ENCODE assay signal across 28 mouse cellular contexts in the genomic region with DNA sequence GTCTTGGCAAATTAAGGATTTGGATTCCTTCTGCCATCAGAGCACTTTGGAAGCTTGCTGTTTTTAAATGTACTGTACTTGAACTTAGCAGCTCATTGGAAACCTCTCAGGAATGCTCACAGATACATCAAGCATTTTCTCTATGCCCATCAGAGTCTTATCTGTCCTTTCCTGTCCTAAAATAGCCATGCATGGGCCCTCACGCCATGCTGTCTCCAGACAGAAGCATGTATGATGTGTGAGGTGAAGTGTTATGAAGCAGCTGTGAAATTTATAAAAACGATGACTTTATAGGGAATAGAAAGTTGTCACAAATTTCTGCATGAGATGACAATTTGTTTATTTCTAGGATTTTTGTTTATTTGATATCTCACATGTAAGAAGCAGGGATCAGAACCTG.
DNase-seq lines count a peak whose midpoint lies in the region; ATAC-seq lines count a peak whose summit lies in the region.
"Had no signal": no experiment of that assay in that cellular context is flagged by ENCODE, and none has a peak within 500 bp of the region (broad histone marks: within the 10 kb centered on the region; RNA-seq: fewer than 3 reads in every experiment).

No protein-coding gene starts in this region.

- H3K4me2 ChIP-seq in heart, embryonic 13.5 days, result peak overlapping the region; percentile 70
- peak overlapping the region; percentile 33; the same call in 1 of the 2 replicates for H3K4me2 ChIP-seq in heart, embryonic 16.5 days (ENCODE audit: low read depth, low read length)
- H3K4me2 ChIP-seq in lung, embryonic 15.5 days, result no peak overlapping the region
- H3K4me2 ChIP-seq: embryonic facial prominence, embryonic 13.5 days; forebrain, embryonic 12.5 days; forebrain, embryonic 15.5 days; hindbrain, embryonic 14.5 days had no signal

- H3K36me3 ChIP-seq in heart, embryonic 10.5 days, result no peaks in the 10 kb centered on the region
- H3K36me3 ChIP-seq in heart, embryonic 13.5 days, result peaks cover 3% of the 10 kb centered on the region; the same call in 1 of the 2 replicates
- H3K36me3 ChIP-seq in heart, embryonic 16.5 days (ENCODE audit: control insufficient read depth, insufficient read depth), result 0 out of 2 replicates have a peak, but pooled peaks cover 2% of the 10 kb centered on the region
- H3K36me3 ChIP-seq in lung, embryonic 15.5 days, result no peaks in the 10 kb centered on the region
- H3K36me3 ChIP-seq: embryonic facial prominence, embryonic 10.5 days; embryonic facial prominence, embryonic 13.5 days; forebrain, embryonic 12.5 days; forebrain, embryonic 15.5 days had no signal

- no peak overlapping the region for H3K4me3 ChIP-seq in heart, embryonic 10.5 days
- no peak overlapping the region for H3K4me3 ChIP-seq in heart, embryonic 13.5 days
- no peak overlapping the region for H3K4me3 ChIP-seq in heart, embryonic 16.5 days (ENCODE audit: low read length)
- no peak overlapping the region for H3K4me3 ChIP-seq in lung, embryonic 15.5 days
- H3K4me3 ChIP-seq: embryonic facial prominence, embryonic 10.5 days; embryonic facial prominence, embryonic 13.5 days; erythroblast, embryonic 14.5 days; forebrain, embryonic 12.5 days; forebrain, embryonic 15.5 days had no signal

- peaks cover 39% of the 10 kb centered on the region for H3K4me1 ChIP-seq in heart, embryonic 10.5 days
- H3K4me1 ChIP-seq in heart, embryonic 13.5 days, result peaks cover 67% of the 10 kb centered on the region
- H3K4me1 ChIP-seq in heart, embryonic 16.5 days (ENCODE audit: control insufficient read depth, insufficient read depth, low read length), result peaks cover 24% of the 10 kb centered on the region
- peaks cover 14% of the 10 kb centered on the region for H3K4me1 ChIP-seq in lung, embryonic 15.5 days

- no peaks in the 10 kb centered on the region for H3K27me3 ChIP-seq in heart, embryonic 10.5 days (ENCODE audit: insufficient read depth, poor library complexity, severe bottlenecking)
- H3K27me3 ChIP-seq in heart, embryonic 13.5 days (replicated peaks), result no peaks in the 10 kb centered on the region
- H3K27me3 ChIP-seq in heart, embryonic 16.5 days (ENCODE audit: control insufficient read depth, insufficient read depth, low read length), result no peaks in the 10 kb centered on the region
- H3K27me3 ChIP-seq in lung, embryonic 15.5 days, result no peaks in the 10 kb centered on the region
- H3K27me3 ChIP-seq: embryonic facial prominence, embryonic 13.5 days; forebrain, embryonic 12.5 days; forebrain, embryonic 15.5 days had no signal

- 43% methylated on average over 2 of the region's 2 CpGs for WGBS in heart, embryonic 10.5 days
- 40% methylated on average over 2 of the region's 2 CpGs for WGBS in heart, embryonic 13.5 days
- 43% methylated on average over 2 of the region's 2 CpGs for WGBS in heart, embryonic 16.5 days
- WGBS in lung, embryonic 15.5 days, result 39% methylated on average over 2 of the region's 2 CpGs

- H3K9ac ChIP-seq in heart, embryonic 13.5 days, result no peak overlapping the region
- no peak overlapping the region for H3K9ac ChIP-seq in heart, embryonic 16.5 days (ENCODE audit: low read length)
- no peak overlapping the region for H3K9ac ChIP-seq in lung, embryonic 15.5 days
- H3K9ac ChIP-seq: embryonic facial prominence, embryonic 13.5 days; forebrain, embryonic 12.5 days; forebrain, embryonic 15.5 days; hindbrain, embryonic 14.5 days had no signal

- H3K9me3 ChIP-seq in heart, embryonic 10.5 days, result no peaks in the 10 kb centered on the region
- no peaks in the 10 kb centered on the region for H3K9me3 ChIP-seq in heart, embryonic 13.5 days
- H3K9me3 ChIP-seq in heart, embryonic 16.5 days (replicated peaks; ENCODE audit: control insufficient read depth, low read length), result no peaks in the 10 kb centered on the region
- no peaks in the 10 kb centered on the region for H3K9me3 ChIP-seq in lung, embryonic 15.5 days
- H3K9me3 ChIP-seq: embryonic facial prominence, embryonic 10.5 days; embryonic facial prominence, embryonic 13.5 days; forebrain, embryonic 12.5 days; forebrain, embryonic 15.5 days had no signal

- peak overlapping the region; percentile 86 for H3K27ac ChIP-seq in heart, embryonic 10.5 days
- peak overlapping the region; percentile 83 for H3K27ac ChIP-seq in heart, embryonic 13.5 days (replicated peaks)
- peak overlapping the region; percentile 53 for H3K27ac ChIP-seq in heart, embryonic 16.5 days (ENCODE audit: low read length)
- H3K27ac ChIP-seq in lung, embryonic 15.5 days, result no peak overlapping the region
- H3K27ac ChIP-seq: embryonic facial prominence, embryonic 10.5 days; embryonic facial prominence, embryonic 13.5 days; forebrain, embryonic 12.5 days; forebrain, embryonic 15.5 days; hindbrain, embryonic 14.5 days; hindbrain, postnatal 0 days had no signal

- no peak for ATAC-seq in heart, embryonic 13.5 days (ENCODE audit: extremely low read depth, insufficient number of reproducible peaks, low FRiP score, low TSS enrichment)
- 0 out of 2 replicates have a peak, but pooled peaks have one; percentile 45 for ATAC-seq in heart, embryonic 16.5 days (replicated peaks; ENCODE audit: extremely low read depth, insufficient read depth, low FRiP score)
- ATAC-seq in lung, embryonic 15.5 days (ENCODE audit: borderline replicate concordance, extremely low read depth, low FRiP score, low TSS enrichment), result peak; percentile 37; the same call in 1 of the 2 replicates
- ATAC-seq: activated CD4-positive, CD25-positive, alpha-beta regulatory T cell, adult 4 months; forebrain, embryonic 15.5 days; hindbrain, postnatal 0 days; inflammation-experienced regulatory T-cells, adult 6 months; intestine, embryonic 16.5 days had no signal

- intact Hi-C loops in heart, postnatal 14 days (cut with DNase I), result no loop called here

- DNase-seq in heart, embryonic 10.5 days (ENCODE audit: low spot score), result no peak
- DNase-seq in heart, adult 18-20 months, result no peak
- no peak for DNase-seq in heart, postnatal 14 days
- no peak for DNase-seq in heart, adult 9 months (ENCODE audit: low spot score in 2 of 2)
- DNase-seq in lung, postnatal 10 days, result no peak
- DNase-seq: adrenal gland, adult 8-10 months; adrenal gland, postnatal 25 days; cerebellum, adult 11-12 months; cerebellum, adult 8-10 months; cerebellum, postnatal 10 days; cerebellum, postnatal 36 days; embryo, embryonic 11 days; gastrocnemius, postnatal 25 days; heart, postnatal 36 days; kidney, adult 18-20 months had no signal
